Mouse (Mus musculus): ENCODE data around the gene Lipe.

DNA sequence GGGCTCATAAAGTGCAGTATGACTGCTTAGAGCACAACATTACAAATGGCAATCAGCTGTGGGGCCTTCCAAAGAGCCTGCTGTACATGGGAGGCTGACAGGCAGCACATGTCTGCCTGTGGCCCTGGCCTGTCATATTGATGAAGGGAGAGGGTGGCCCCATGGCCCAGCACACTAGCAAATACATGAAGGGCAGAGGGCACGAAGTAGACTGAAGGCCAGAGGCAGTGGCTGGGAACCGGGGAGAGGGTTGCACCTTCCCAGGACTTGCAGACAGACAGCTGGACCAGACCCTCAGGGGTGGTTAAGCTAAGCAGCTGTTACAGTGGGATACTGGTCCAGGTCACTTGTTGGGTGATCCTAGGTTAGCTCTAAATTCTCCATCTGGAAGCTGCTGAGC, 7.5 kb downstream of the Lipe start:
- TF ChIP-seq POLR2A (IDR thresholded peaks at IDR 0.05; ENCODE audit: control insufficient read depth, low read depth, low read length): no peak
- TF ChIP-seq CTCF (IDR thresholded peaks at IDR 0.05; ENCODE audit: control insufficient read depth, insufficient read depth, insufficient replicate concordance, low read depth, low read length): no peak
